Mouse (Mus musculus) liver, adult 2 months (tissue): ENCODE data around the gene Prdm10.

Experiments used
- CTCF ChIP-seq: fragments of 200-500 bp; IDR thresholded peaks from 2 replicates; pipeline ENCODE4 v1.5.1; 2011; ENCODE audit warnings: low read depth, low read length, control low read depth
- POLR2A ChIP-seq: fragments of 200-500 bp; IDR thresholded peaks from 2 replicates; pipeline ENCODE4 v1.6.1; 2011; ENCODE audit warnings: low read length, control low read depth; ENCODE audit not compliant: insufficient read depth; ENCODE audit errors: extremely low read depth

DNA sequence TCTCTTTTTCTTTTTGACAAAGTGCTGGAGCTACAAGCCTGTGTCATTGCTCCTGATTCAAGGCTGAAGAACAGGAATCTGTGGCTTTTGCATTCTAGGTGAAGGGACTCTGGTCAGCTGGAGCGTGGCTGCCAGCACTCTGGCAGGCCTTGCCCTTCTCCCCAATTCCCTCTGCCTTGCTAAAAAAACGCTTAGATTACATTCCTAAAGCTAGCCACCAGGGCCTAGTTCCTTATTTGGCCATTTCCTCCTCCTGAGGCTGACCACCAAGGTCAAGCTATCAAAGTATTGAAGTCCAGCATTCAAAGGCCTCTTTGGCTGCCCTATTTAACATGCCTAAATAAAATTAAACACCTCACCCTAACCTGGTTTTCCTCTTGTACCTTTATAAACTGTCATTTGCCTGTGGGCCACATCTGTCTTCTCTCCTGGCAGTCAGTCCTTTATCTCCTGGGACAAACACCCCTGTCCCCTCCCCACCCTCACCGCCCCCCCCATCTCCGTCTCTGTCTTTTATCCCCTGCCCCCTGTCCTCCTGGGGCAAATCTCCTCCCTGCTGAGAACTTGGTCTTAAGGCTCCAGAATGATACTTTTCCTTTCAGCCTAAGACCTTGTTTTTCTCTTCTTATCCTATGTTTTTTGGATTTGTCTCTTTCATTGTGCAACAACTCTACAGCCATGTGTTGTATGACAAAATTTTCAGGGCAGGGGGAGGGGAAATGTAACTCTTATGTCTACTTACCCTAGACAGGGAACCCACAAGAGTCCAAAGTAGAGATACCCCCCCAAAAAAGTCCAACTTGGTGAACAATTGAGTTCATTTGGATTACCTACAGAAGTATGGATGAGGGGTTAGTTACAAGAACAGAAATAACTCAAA, 17.9 kb upstream of the Prdm10 start:
- no peak for TF ChIP-seq POLR2A
- TF ChIP-seq CTCF: no peak
